Mouse (Mus musculus) lung, postnatal 4 days (tissue): ENCODE results near the gene Acot4.
"Not testable (repeated sequence)": the region's sequence is repeated elsewhere in the genome, so short reads cannot be mapped to it uniquely, and the experiment has no call there.

Experiments used
- DNase-seq, 2 experiments: peaks; one replicate each; pipeline ENCODE4 v3.0.0; 2021

Gene Acot4

DNA sequence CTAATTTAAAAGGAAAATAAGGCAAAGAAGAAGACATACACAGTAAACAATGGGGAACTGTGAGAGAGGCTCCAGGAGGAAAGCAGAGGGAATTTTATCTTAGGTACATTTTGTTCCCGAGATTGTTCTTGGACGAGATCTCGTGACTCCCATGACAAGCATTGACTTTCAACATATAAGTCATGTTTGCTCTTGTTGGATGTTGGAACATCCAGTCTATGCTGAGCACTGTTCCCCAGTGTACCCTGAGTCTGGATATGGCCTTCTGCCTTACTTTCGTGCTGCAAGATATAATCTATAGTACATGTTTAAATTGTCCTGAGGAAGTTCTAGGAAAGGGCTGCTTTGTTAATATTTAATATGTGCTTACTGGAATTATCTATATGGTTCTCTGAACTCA is 46.4 kb downstream of the Acot4 start:
- no peak for DNase-seq

GRCm38 (mm10) chr12:84094666-84095065 is 56.5 kb downstream of the Acot4 start:
- DNase-seq: not testable (repeated sequence)
